Mouse (Mus musculus) stomach, postnatal 0 days (tissue): ENCODE data around the gene Ccl20. TPM values are rescaled to one million over a fixed set of nuclear protein-coding genes. Genes with fewer than 3 reads are reported as not detected.
A peak's percentile ranks its signal among the peaks of the same experiment; 100 is the strongest.

ENCODE experiments used
- ATAC-seq: fragments of 200-750 bp; cut with Nextera tagmentation; 2 replicates; pipeline ENCODE4 v1.8.0; 2017; ENCODE audit not compliant: low FRiP score, low TSS enrichment
- DNase-seq: peaks from one replicate; pipeline ENCODE4 v3.0.0-alpha.2; 2016; ENCODE audit warnings: low spot score
- H3K27ac ChIP-seq: fragments of 300-500 bp; sonication (generic); replicated peaks from 2 replicates; pipeline ENCODE4 v1.5.1; 2014; ENCODE audit warnings: mild to moderate bottlenecking, control low read depth
- H3K27me3 ChIP-seq: fragments of 300-500 bp; sonication (generic); 2 replicates; pipeline ENCODE4 v1.6.1; 2014; ENCODE audit warnings: low read length; ENCODE audit not compliant: control insufficient read depth, insufficient read depth
- H3K36me3 ChIP-seq: fragments of 300-500 bp; sonication (generic); 2 replicates; pipeline ENCODE4 v1.6.1; 2014; ENCODE audit warnings: low read length, mixed read lengths; ENCODE audit not compliant: control insufficient read depth, insufficient read depth
- H3K4me1 ChIP-seq: fragments of 300-500 bp; sonication (generic); replicated peaks from 2 replicates; pipeline ENCODE4 v1.6.1; 2014; ENCODE audit warnings: antibody characterized with exemption; ENCODE audit not compliant: control insufficient read depth, insufficient read depth
- H3K4me2 ChIP-seq: fragments of 300-500 bp; sonication (generic); replicated peaks from 2 replicates; pipeline ENCODE4 v1.6.1; 2014; ENCODE audit warnings: low read depth, mild to moderate bottlenecking, control low read depth, moderate library complexity
- H3K4me3 ChIP-seq: fragments of 300-500 bp; sonication (generic); 2 replicates; pipeline ENCODE4 v1.5.1; 2014; ENCODE audit warnings: low read depth, low read length, control low read depth
- H3K9ac ChIP-seq: fragments of 300-500 bp; sonication (generic); 2 replicates; pipeline ENCODE4 v1.6.1; 2014; ENCODE audit warnings: mild to moderate bottlenecking, low read length, control low read depth, mixed read lengths
- H3K9me3 ChIP-seq: fragments of 300-500 bp; sonication (generic); 2 replicates; pipeline ENCODE4 v1.6.1; 2016; ENCODE audit warnings: low read length; ENCODE audit not compliant: control insufficient read depth
- CTCF ChIP-seq: IDR thresholded peaks from 2 replicates; pipeline ENCODE4 v1.5.1; 2016; ENCODE audit warnings: antibody characterized with exemption, low read depth, mild to moderate bottlenecking, moderate library complexity
- EP300 ChIP-seq: optimal IDR thresholded peaks from 2 replicates; pipeline ENCODE3; 2016; ENCODE audit warnings: antibody characterized with exemption
- WGBS: fragments of 180-500 bp; shearing (Covaris S2); extraction: QIAGEN DNeasy Blood & Tissue Kit; methylation state at CpG from one replicate; pipeline ENCODE4 v1.1.7; 2014; 5-methylcytosine and 5-hydroxymethylcytosine counted together
- polyA plus RNA-seq: library from polyadenylated mRNA; unstranded; fragments of >200 nt; fragmentation: Nextera tagmentation; extraction: Ambion mirVana; gene quantifications from 2 replicates; pipeline ENCODE4 v1.2.1, GENCODE M21; 2015

Ccl20 gene
- polyA plus RNA-seq, 1 experiment from 2014 or later = 15.2 TPM

DNA sequence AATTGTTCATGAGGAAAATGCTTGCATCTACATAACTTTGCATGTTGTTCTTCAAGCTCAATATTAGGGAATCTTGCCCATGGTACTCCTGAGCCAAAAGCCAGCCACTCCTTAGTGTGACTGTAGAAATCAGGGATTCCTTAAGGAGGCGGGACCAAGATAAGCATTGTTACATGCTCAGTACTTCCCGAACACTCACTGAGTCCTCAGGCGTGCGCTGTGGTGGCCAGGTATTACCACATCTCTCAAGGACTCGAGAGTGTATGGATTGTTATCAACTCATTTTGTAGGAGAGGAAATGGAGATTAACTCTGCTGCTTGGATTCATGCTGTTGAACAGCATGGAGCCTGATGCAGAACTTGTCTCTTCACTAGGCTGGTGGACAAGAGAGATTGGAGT lies 25.5 kb downstream of the Ccl20 start:
- Histone ChIP-seq H3K4me3 (no peak overlapping the region), H3K36me3 (no peaks in the 10 kb centered on the region), H3K9ac (no peak overlapping the region), H3K27ac (peak overlapping the region; percentile 45; the same call in 1 of the 2 replicates), H3K4me1 (no peaks in the 10 kb centered on the region), H3K9me3 (no peaks in the 10 kb centered on the region), H3K4me2 (no peak overlapping the region), H3K27me3 (no peaks in the 10 kb centered on the region)
- ATAC-seq (peak; percentile 84), DNase-seq (peak; percentile 48)
- whole genome bisulfite sequencing = 60% methylated on average over 5 of the region's 5 CpGs
- TF ChIP-seq CTCF (no peak), EP300 (no peak)

GRCm38 (mm10) chr1:83146547-83146946 lies 30.0 kb downstream of the Ccl20 start:
- Histone ChIP-seq H3K36me3 (no peaks in the 10 kb centered on the region), H3K4me3 (no peak overlapping the region), H3K9ac (no peak overlapping the region), H3K4me1 (no peaks in the 10 kb centered on the region), H3K27me3 (no peaks in the 10 kb centered on the region), H3K9me3 (no peaks in the 10 kb centered on the region), H3K4me2 (no peak overlapping the region), H3K27ac (peak overlapping the region; percentile 69)
- TF ChIP-seq EP300 = no peak
- TF ChIP-seq CTCF = no peak
- no peak for DNase-seq
- WGBS = 50% methylated on average over 2 of the region's 2 CpGs
- ATAC-seq = peak; percentile 96

DNA sequence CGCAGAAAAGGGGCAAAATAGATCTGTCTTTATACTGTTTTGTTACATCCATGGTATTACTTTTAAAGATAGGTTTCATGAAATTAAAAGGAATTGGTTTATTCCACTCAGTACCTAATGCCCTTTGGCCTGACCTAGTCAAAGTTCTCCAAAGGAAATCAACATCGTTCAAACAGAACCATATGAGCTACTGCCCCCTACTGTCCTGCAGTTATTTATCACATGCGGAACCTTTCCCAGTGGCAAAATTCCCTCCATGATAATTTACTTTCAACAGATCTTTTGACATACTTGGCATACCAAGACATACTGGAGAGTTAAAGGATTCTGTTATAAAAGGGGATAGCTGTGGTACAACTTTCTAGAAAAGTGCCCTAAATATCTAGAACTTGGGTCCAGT lies 33.7 kb downstream of the Ccl20 start:
- ATAC-seq (no peak), DNase-seq (no peak)
- no peaks in the 10 kb centered on the region for H3K36me3 ChIP-seq
- TF ChIP-seq EP300 = no peak
- TF ChIP-seq CTCF = peak; percentile 65
- H3K9me3 ChIP-seq = no peaks in the 10 kb centered on the region
- no peak overlapping the region for H3K4me2 ChIP-seq
- H3K27ac ChIP-seq = no peak overlapping the region
- H3K4me3 ChIP-seq = no peak overlapping the region
- H3K9ac ChIP-seq = no peak overlapping the region
- 68% methylated on average over 3 of the region's 3 CpGs for WGBS
- no peaks in the 10 kb centered on the region for H3K4me1 ChIP-seq
- H3K27me3 ChIP-seq = no peaks in the 10 kb centered on the region

GRCm38 (mm10) chr1:83152961-83153360 lies 36.4 kb downstream of the Ccl20 start:
- H3K9ac ChIP-seq = no peak overlapping the region
- no peak for ATAC-seq
- H3K36me3 ChIP-seq = no peaks in the 10 kb centered on the region
- no peak overlapping the region for H3K27ac ChIP-seq
- no peak overlapping the region for H3K4me3 ChIP-seq
- no peaks in the 10 kb centered on the region for H3K9me3 ChIP-seq
- H3K4me1 ChIP-seq = no peaks in the 10 kb centered on the region
- no peaks in the 10 kb centered on the region for H3K27me3 ChIP-seq
- TF ChIP-seq EP300 (no peak), CTCF (no peak)
- no peak for DNase-seq
- WGBS = 62% methylated on average over 3 of the region's 3 CpGs
- H3K4me2 ChIP-seq = no peak overlapping the region

DNA sequence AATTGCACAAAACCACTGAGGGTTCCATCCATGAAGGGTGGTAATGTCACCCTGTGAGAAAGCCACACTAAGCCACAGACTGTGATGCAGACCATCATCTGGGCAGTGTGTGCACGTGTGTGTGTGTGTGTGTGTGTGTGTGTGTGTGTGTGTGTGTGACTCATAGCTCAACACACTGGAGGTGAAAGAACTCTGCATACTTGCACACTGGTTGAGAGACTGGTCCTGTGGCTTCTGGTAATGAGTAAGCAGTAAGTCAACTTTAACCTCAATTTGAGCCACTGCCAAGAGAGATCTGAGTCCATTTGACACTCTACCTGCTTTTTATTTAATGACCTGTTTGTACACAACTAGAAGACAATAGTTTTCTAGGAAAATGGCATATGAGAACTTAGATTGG lies 40.3 kb downstream of the Ccl20 start:
- DNase-seq = peak; percentile 53
- H3K9me3 ChIP-seq = no peaks in the 10 kb centered on the region
- H3K4me1 ChIP-seq = no peaks in the 10 kb centered on the region
- 64% methylated on average over 1 of the region's 1 CpGs for WGBS
- H3K27ac ChIP-seq = no peak overlapping the region
- ATAC-seq = peak; percentile 87
- H3K4me3 ChIP-seq = no peak overlapping the region
- TF ChIP-seq CTCF = no peak
- no peak for TF ChIP-seq EP300
- no peaks in the 10 kb centered on the region for H3K36me3 ChIP-seq
- no peaks in the 10 kb centered on the region for H3K27me3 ChIP-seq
- no peak overlapping the region for H3K9ac ChIP-seq
- no peak overlapping the region for H3K4me2 ChIP-seq

DNA sequence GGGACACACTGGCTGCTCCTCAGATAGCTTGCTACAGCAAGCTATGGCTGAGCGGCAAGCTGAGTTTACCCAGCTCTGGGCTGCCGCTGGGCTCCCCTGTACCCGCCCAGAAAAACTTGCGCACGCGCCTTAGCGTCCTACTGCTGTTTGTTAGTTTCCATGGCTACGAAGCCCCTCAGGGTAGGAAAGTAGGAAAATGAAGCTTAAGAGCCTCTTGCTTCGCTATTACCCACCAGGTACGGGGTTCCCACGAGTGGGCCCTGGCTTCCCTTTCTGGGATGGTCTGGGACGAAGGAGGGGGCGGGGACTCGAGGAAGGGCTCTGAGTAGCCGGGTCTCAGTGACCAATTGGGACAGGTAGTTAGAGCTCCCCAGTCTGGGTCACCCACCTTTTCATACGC lies 43.0 kb downstream of the Ccl20 start, which contains the start of gene Daw1:
Gene Daw1 (plus strand): TSS at position 150 of the 400 bp plus-strand sequence.
- H3K4me3 ChIP-seq = peak within 1 kb of the TSS; percentile 51
- ATAC-seq = peak; percentile 78
- 1% methylated on average over 16 of the region's 16 CpGs for WGBS

More for the DNA sequence above, 43.0 kb downstream of the Ccl20 start, which contains the start of gene Daw1:
- Histone ChIP-seq H3K27ac (no peak within 1 kb of the TSS), H3K4me2 (peak within 1 kb of the TSS; percentile 81), H3K9me3 (no peaks in the 10 kb centered on the region), H3K9ac (peak within 1 kb of the TSS; percentile 56; the same call in 1 of the 2 replicates), H3K36me3 (no peaks in the 10 kb centered on the region), H3K27me3 (no peaks in the 10 kb centered on the region), H3K4me1 (no peaks in the 10 kb centered on the region)
- no peak for TF ChIP-seq EP300
- no peak for TF ChIP-seq CTCF
- peak; percentile 83 for DNase-seq
